Mouse (Mus musculus) R1 (cell line): ENCODE measurements around the gene Dap.

Source experiments
- DNase-seq: peaks from one replicate; pipeline ENCODE4 v3.0.0-alpha.2; 2018; ENCODE audit warnings: low read depth, low spot score

The Dap gene

DNA sequence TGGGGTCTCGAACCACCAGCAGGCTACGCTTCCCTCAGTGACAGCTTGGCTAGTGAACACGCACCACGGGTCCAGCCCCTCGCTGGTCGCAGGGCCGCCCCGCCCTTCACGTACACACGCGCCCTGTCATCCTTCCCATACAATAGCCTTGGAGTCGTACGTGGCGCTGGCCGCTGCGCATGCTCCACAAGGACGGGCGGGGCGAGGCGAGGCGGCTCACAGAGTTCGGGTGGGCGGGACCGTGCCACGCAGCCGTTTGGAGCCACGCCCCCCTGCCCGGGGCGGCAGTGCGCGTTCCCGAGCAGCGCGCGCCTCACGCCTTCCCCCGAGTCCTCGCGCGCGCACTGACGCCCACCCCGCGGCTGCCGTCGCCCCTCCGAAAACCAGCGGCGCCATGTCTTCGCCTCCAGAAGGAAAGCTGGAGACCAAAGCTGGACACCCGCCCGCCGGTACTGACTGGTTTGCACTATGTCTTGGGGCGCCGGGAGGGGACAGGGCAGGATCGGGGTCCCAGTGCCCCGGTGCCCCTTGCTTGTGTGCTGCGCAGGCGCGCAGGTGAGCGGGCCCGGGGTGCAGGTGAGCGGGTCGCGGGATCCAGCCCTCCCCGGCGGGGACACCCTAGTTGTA, at the start of gene Dap:
Gene Dap (plus strand): TSS at position 180 of the 627 bp plus-strand sequence.
- peak; percentile 96 for DNase-seq

DNA sequence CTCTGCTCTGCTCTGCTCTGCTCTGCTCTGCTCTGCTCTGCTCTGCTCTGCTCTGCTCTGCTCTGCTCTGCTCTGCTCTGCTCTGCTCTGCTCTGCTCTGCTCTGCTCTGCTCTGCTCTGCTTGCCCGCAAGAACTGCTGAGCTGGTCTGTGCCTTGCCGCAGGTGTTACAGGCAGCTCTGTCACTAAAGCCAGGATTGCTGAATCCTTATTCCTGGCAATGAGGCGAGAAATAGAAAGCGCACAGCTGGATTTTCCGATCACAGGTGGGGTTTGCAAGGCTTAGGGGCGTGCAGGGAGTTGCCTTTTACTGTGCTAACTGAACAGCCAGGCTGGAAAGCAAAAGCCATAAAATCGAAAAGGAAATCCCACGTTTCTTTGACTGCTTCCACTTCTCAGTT, 47.5 kb upstream of the Dap start:
- DNase-seq = peak; percentile 85

DNA sequence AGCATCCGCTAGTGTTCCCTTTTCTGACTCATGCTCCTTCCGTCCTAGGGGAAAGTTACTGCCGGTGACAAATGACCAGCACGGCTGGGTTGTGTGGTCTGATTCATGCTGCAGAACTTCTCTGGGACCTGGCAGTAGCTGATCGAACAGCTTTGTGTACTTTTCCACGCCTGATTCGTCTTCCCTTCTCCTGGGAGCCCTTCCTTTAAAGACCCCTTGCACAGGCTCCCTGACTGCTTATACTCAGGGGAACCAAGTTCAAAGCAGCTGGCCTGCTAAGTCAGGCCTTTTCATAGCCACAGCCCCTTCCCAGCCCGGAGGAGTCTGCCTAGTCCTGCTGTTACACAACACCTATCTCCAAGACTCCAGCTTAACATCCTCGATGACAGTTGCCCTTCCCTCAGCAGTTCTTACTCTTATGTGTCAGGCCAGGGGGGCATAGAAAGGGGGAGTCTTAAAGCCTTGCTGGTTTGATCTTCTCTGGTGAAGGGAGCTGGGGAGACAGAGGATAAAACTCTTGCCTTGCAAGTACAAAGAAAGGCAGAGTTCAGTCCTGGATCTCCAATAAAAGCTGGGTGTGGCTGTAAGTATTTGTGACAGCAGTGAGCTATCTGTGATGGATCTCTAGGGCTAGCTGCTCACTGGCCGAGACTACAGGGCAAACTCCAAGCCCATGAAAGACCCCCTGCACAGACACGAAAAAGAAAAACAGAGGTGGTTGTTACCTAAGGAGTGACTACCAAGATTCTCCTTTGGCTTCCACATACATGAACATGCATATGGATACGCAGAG, 39.3 kb upstream of the Dap start:
- DNase-seq = no peak

DNA sequence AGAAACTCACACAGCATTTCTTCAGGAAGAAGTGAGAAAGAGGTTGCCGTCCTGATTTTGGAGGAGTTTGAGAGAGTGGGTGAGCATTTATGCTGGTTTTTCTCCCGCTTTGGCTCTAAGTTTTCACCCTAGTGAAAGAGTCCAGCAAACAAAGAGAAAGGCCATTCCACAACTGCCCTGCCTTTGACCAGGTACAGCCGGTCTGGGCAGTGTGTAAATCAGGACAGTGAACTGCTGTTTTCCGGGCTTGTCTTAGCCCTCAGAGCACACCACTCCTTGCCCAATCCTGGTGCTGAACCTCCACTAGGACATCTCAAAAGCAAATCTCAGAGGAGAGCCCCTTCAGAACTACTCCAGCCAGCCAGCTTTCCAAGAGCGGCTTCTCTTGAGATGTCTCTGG, 38.6 kb upstream of the Dap start:
- no peak for DNase-seq

DNA sequence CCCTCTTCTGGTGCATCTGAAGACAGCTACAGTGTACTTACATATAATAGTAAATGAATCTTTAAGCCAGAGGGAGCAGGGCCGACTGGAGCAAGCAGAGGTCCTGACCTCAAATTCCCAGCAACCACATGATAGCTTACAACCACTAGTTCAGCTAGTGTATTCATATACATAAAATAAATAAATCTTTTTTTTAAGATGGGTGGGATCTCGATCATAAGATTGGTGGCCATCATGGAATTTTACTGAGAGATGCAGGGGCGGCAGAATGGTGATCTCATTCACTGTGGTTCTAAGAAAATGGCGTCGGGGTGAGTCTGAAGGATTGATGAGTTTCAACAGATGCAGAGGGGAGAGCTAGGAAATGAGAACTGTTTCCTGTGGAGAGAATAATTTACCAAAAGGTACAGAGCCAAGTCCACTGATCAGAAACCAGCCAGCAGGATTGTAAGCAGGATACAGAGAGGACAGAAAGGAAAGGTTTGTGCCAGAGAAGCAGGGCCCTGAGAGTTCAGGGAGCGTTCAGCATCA, 37.7 kb upstream of the Dap start:
- DNase-seq = no peak

DNA sequence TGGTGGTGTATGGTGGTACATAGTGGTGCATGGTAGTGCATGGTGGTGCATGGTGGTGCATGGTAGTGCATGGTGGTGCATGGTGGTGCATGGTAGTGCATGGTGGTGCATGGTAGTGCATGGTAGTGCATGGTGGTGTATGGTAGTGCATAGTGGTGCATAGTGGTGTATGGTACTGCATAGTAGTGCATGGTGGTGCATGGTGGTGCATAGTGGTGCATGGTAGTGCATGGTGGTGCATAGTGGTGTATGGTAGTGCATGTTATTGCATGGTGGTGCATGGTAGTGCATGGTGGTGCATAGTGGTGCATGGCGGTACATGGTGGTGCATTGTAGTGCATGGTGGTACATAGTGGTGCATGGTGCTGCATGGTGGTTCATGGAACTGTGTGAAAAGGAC, 31.6 kb upstream of the Dap start:
- DNase-seq = no peak

DNA sequence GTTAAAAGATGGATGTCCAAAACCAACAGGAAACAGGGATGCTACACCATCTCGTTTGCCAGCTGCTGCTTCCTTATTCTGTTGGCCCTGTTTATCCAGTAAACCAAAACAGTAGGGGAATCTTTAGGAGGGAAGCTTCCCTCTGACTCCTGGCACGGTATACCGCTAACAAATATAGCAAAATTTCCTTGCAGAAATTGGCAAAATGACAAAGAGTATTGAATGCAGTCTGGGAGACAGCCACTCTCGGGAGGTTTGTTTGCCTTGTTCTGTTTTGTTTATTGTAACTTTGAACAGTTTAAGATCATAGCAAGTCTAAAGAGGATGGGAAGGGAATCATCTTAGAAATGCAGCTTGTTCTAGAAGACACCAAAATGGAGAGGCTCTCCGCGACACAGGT, 28.3 kb upstream of the Dap start:
- DNase-seq = no peak

DNA sequence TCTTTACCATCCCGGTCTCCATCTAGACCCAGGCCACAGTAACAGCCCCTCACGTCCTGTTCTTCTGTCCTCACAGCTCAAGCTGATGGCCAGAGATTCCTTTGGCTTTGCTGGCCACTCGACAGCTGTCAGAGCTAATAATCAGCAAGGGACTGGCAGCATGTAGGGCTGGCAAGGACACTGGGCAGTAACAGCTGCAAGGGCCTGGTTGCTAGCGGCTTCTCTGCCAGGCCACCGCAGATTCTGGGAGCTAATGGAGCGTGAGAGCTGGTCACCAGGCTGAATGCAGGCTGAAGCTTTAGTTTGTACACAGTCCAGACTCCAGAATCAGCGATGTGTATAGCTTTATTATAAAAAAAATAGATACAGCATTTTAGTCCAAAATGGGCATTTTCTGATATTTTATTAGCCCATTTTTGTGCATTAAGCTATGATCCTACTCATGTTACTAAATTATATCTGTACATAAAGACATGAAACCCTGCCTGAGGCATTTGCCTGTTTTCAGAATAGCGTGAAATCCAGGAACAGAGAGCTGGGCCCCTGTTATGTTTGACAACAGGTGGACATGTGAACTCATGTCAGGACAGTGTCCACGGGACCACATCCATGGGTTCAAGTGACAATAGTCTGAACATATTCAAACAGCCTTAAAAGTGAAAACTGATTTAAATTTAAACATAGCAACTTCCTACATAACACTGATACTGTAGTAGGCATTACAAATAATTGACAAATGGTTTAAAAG, 16.6 kb upstream of the Dap start:
- no peak for DNase-seq

DNA sequence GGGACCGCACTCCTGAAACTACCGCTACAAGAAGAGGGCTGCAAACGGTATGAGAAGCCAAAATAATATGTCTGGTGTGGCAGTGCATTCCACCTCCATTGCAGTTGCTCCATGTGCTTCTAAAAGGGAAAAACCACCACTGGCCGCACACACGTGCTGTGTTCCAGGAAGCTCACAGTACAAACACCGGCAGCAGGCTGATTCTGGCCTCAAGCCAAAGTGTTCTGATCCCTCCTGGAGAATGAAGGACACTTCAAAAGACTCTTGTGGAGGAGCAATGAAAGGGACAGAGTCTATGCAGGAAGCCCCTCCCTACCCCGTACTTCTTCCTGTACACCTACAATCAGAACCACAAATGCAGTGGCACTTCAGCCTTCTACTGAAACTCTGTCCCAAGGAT, 12.2 kb upstream of the Dap start:
- peak; percentile 55 for DNase-seq

DNA sequence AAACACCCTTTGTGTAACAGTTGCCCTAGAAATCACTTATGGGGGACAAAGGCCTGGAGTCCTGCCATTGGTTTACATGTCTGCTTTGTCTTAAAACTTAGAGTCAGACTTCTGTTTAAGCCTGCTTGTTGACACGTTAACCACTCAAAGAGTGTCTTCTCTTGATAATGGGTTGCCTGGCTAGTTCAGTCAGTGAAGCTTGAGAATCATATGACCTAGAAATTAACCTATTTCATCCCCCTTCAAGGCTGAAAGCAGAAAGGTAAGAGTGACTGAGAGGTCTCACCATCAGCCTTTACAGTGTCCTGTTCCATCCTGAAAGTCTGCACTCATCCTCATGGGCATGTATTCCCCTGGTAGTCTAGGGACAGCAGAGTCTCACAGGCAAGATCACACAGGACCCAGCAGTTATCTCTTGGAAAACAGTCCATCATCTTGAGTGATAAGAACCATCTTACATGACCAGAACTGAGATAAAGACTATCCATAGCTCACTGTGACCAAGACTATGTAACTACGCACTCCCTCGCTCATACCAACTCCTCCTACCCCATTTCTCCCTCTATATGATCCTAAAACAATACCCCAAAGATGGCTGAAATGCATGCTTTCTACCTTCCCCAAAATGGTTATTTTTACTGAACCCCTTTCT, 10.4 kb upstream of the Dap start:
- no peak for DNase-seq

DNA sequence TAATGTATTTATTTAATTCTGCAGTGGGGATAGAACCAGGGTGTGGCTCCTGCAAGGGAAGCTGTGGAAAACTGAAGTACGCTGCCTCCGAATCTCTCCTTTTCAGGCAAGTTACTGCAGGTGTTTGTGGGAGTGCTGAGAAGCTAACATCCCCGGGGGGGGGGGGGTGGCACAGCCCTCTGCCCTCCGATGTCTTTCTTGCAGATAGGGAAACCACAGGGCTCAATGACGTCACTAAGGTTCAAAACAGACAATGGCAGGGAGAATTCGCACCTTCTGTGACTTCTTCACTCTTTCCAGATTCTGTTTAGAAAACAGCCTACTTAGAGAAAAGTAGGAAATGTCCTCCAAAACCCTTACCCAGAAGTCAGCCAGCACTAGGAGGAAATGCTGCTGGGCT, 1.9 kb upstream of the Dap start:
- DNase-seq = no peak

DNA sequence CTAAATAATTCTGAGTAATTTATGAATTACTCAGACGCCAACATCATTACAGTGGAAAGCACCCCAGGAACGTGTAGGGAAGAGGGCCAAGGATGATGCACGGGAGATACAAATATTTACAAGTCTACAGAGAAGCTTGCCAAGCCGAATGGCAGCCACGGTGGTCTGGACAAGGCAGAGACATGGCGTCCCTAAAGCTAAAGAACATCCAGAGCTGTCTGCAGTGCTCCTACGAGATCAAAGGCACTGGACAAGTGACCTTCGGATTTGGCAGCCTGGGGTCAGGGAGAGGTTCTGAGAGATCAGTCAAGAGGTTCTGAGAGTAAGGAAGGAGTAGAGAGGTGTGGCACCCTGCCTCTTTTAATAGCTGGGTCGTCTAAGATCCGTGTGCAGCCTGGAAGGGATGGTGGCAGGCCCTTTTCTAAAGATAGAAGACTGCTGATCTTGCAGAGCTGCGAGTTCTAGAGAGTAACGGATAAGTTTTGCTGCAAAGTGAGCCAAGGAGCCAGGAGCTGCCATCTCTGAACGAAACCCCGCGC, 449 bp upstream of the Dap start:
- peak; percentile 12 for DNase-seq

DNA sequence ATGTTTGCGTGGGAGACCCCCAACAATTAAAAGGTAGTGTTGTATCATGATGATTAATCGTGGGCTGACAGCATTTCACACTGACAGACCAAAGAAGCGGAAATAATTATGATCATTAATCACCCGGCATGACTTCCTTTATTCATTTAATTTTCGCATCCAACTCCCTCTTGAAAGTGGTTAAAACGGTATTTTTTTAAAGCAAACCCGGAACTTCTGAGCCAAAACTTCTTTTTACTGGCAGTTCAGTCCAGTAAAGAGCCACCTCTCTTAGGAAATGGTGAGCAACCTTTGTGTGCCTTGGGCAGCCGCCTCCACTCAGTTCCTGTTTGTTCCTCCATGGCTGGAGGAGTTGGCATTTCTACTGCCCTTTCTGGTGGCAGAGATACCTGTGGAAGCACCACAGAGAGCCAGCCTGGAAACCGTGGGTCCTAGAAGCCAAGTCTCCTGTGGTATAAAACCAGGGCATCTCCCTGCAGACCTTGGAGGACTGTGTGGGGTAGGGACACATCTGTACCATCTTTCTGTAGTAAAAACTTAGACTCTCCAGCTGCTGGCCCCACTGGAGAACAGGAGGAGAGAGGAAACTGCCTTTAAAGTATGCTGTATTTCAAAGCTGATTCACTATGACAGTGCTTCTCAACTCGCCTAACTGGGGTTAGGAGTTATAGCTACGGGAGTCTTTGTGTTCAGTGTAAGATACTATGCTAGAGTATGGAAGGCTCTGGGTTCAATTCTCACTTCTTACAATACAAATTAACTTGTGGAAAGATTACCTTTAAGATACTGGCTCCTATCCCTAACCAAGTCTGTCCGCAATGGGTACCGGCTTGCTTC, 910 bp downstream of the Dap start:
- DNase-seq = peak; percentile 11

DNA sequence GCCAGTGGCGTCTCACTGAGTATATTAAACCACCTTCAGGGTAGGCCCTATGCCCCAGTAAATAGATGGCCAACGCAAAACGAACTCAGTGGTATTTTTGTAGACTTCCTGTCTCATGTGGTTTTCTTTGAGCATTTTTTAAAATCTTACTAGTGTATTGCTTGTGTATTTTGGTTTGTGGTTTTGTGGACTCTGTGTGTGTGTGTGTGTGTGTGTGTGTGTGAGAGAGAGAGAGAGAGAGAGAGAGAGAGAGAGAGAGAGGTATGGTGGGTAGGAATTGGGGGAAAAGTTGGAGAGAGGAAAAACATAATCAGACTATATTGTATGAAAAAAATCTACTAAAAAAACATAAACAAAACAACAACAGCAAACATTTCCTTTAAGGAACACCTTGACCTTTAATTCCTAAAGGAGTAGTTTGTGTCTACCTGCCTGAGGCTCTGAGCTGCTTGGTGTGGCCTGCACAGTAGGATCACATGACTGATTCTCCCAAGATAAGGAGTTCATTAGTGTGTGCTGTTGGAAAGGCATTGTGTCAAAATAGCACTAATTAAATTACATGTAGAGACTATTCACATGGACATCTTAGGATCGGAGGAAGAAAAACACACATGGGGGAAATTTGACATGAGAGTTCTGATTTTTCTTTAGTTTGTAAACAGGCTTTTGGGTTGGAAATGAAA, 1.7 kb downstream of the Dap start:
- no peak for DNase-seq

DNA sequence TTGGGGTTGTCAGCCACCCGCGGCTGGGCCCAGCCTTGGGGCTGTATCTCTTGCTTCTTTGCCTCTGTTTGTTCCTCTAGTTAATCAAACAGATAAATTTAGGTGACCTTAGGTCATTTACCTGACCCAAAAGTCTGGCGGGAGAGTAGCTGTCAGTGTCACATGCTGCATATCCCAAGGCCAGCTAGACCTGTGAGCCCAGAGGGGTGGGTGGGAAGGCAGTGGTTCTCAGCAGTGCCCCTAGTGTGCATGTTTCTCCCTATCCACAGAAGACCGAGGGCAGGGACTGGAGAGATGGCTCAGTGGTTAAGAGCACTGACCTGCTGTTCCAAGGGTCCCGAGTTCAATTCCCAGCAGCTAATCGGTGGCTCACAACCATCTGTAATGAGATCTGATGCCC, 2.4 kb downstream of the Dap start:
- peak; percentile 57 for DNase-seq

DNA sequence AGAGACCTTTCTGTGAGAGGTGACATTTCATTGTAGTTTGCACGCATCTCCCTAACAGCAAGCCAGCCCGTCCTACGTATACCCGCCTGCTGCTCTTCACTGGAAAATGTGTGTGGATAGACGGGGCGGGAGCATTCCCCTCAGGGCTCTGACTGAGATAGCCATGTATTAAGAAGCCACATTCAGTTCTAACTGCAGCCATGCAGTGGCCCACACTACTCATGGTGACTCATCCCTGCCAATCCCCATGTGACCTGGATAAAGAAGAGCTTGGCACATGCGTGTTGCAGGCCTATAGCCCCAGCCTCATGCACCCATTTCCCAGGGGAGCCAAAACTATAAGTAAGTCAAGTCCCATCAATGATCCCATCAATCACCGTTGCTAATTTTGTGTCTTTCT, 3.7 kb downstream of the Dap start:
- DNase-seq = peak; percentile 19

DNA sequence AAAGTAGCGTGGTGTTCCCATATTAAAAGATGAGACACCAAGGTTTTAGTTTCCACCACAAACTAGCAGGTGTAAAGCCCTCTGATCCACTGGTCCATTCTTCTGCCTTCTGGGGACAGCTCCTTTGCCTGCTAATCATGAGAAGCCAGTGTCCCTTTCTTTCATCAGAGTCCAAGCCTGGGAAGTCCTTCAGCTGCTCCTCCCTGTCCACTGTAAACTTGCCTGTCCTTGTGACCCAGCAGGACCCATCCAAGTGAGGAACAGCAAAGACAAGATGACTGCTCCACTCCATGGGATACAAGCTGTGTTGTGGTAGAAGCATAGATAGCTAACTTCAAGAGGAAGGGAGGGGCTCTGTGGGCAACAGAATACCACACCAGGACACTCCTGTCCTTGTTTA, 8.9 kb downstream of the Dap start:
- DNase-seq = no peak

DNA sequence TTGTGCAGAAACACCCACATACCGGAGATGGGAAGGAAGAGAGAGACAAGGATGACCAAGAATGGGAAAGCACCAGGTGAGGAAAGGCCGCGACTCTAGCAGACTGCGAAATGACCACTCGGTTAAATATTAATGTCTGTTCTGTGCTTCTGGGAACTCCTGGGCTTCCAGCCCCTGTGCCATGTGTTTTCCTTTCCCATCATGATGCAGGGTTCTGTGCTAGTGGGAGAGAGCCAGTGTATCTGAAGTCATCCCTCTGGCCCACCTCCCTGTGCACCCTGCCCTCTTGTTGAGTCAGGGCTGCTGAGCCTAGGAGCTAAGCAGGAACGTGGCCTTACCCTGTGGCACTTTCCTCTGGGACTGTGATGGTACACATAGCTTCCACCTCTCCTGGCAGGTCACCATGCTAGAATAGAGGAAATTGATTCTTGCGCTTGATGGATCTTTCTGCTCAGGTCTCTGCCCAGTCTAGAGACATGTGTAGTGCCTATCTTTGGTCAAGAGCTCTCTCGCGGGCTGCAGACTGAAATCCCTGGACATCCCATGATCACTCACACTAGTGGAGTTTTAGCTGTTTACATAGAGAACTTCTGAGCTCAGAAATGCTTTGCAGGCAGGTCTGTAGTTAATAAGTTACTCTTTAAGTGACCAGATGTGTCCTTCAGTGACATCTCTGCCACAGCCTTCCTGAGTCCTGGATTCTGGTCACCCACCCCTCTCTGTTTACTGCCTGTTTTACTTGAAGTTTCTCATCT, 11.9 kb downstream of the Dap start:
- no peak for DNase-seq

DNA sequence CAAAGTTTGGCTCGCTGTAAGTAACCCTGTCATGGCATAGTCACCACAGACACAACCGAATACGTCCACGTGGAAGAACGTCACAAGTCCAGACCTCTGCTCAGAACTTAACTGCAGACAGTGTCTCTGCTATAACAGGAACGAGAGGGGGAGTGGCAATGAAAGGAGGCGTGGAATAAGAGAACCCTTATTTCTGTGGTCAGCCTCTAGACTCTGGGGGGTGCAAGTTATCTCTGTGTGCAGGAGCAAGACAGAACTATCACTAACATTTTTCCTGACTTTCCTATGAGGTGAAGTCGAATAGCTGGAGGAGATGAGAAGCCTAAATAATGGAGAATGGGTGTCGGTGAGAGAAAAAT, 12.4 kb downstream of the Dap start:
- DNase-seq = no peak

DNA sequence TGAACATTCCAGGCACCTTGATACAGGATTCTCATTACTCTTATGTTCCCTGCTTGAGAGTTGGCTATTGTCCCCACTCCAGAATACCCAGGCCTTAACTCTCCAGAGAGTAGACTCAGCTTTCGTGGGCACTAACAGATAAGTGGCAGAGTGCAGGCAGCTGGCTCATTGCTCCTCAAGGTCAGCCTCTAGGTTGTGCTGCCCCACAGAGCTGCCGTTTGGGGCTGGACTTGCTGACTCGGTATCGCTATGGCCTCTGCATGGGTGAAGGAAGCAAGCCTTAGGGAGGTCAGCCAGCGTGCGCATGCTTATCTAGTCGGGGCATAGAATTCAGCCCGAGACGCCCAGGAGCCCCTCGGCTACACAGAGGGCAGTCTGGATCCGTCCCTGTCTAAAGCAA, 13.3 kb downstream of the Dap start:
- DNase-seq = no peak
